Mouse (Mus musculus): ENCODE results near the gene Gm6763.
"Not testable (repeated sequence)": the region's sequence is repeated elsewhere in the genome, so short reads cannot be mapped to it uniquely, and the experiment has no call there.

Gm6763 gene

GRCm38 (mm10) chr10:104151197-104151596, at the start of gene Gm6763:
Gene Gm6763, plus strand, starts transcription at chr10:104151497.
- DNase-seq: not testable (repeated sequence)

GRCm38 (mm10) chr10:104110044-104110443, 41.3 kb upstream of the Gm6763 start:
- no peak for DNase-seq

GRCm38 (mm10) chr10:104118312-104118711, 33.0 kb upstream of the Gm6763 start:
- no peak for DNase-seq

GRCm38 (mm10) chr10:104142687-104143086, 8.6 kb upstream of the Gm6763 start, which contains the start of gene Gm21293:
Gene Gm21293, plus strand, starts transcription at chr10:104142987.
- DNase-seq: not testable (repeated sequence)

- not testable (repeated sequence) for DNase-seq
Measured at GRCm38 (mm10) chr10:104159706-104160105, 8.4 kb downstream of the Gm6763 start, which contains the start of gene Gm8764. Gene Gm8764, plus strand, starts transcription at chr10:104160006.

GRCm38 (mm10) chr10:104168215-104168614, 16.9 kb downstream of the Gm6763 start, which contains the start of gene Gm21304:
Gene Gm21304, plus strand, starts transcription at chr10:104168515.
- DNase-seq: not testable (repeated sequence)

- DNase-seq: not testable (repeated sequence)
Measured at GRCm38 (mm10) chr10:104176724-104177123, 25.4 kb downstream of the Gm6763 start, which contains the start of gene Gm21312. Gene Gm21312, plus strand, starts transcription at chr10:104177024.

- DNase-seq: not testable (repeated sequence)
Measured at GRCm38 (mm10) chr10:104185233-104185632, 33.9 kb downstream of the Gm6763 start, which contains the start of gene Gm20765. Gene Gm20765, plus strand, starts transcription at chr10:104185533.

GRCm38 (mm10) chr10:104193742-104194141, 42.4 kb downstream of the Gm6763 start, which contains the start of gene Gm4340:
Gene Gm4340, plus strand, starts transcription at chr10:104194042.
- not testable (repeated sequence) for DNase-seq

Data from cerebellum, adult 11-12 months (tissue).